Mouse (Mus musculus): ENCODE measurements at regions not wholly inside any gene's neighbourhood (a gene's known extent, or its start where the extent isn't known, plus 50 kb on each side); places are given as distances from the start of the nearest gene placed in this dataset.

DNA sequence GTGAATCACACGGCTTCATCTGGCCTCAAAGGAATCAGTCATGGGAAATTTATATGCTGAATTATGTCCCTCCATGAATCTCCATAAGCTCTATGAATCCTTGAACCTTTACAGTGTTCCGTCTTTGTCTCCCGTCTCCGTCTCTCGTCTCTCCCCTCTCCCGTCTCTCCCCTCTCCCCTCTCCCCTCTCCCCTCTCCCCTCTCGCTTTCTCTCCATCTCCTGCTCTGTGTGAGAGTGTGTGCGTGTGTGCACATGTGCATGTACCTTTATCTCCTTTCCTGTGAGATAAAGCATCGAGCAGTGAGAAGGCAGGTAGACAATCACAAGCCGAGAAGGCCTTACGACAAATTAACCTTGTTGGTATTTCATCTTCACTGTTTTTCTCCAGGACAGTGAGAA, 134.6 kb upstream of the Prkcq start:
- 82% methylated on average over 11 of the region's 11 CpGs for WGBS
- Histone ChIP-seq H3K36me3 (ENCODE audit: control insufficient read depth, insufficient read depth, low read length) (no peaks in the 10 kb centered on the region), H3K4me2 (no peak overlapping the region), H3K27ac (ENCODE audit: low read depth, low read length) (no peak overlapping the region), H3K27me3 (replicated peaks; ENCODE audit: control insufficient read depth, insufficient read depth, low read length) (no peaks in the 10 kb centered on the region), H3K4me1 (replicated peaks; ENCODE audit: control insufficient read depth, insufficient read depth, low read length) (no peaks in the 10 kb centered on the region), H3K9me3 (ENCODE audit: control insufficient read depth, low read length) (no peaks in the 10 kb centered on the region), H3K9ac (ENCODE audit: low read depth, low read length) (no peak overlapping the region), H3K4me3 (ENCODE audit: low read depth, low read length) (no peak overlapping the region)
- ATAC-seq (replicated peaks; ENCODE audit: low FRiP score) (no peak), DNase-seq (ENCODE audit: low spot score) (no peak)

DNA sequence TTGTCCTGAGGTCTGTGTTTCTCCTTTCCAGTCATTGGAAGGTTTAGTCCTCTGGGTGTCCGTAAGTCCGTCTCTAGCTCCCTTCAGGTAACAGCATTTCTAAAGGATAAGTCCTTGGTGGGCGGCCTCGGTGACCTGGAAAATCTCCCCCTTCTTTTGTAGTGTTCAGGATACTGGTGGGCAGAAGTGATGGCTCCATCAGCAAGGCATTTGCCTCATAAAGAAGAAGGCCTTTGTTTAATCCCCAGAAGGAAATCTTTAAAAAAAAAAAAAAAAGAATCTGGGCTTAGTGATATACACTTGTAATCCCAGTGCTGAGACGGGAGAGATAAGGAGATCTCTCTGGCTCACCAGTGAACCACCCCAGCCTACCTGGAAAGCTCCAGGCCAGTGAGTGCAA, 133.5 kb upstream of the Prkcq start:
- Histone ChIP-seq H3K4me1 (replicated peaks; ENCODE audit: control insufficient read depth, insufficient read depth, low read length) (no peaks in the 10 kb centered on the region), H3K4me2 (no peak overlapping the region), H3K9ac (ENCODE audit: low read depth, low read length) (no peak overlapping the region), H3K4me3 (ENCODE audit: low read depth, low read length) (no peak overlapping the region), H3K27me3 (replicated peaks; ENCODE audit: control insufficient read depth, insufficient read depth, low read length) (no peaks in the 10 kb centered on the region), H3K27ac (ENCODE audit: low read depth, low read length) (no peak overlapping the region), H3K9me3 (ENCODE audit: control insufficient read depth, low read length) (no peaks in the 10 kb centered on the region), H3K36me3 (ENCODE audit: control insufficient read depth, insufficient read depth, low read length) (no peaks in the 10 kb centered on the region)
- ATAC-seq (replicated peaks; ENCODE audit: low FRiP score) (no peak), DNase-seq (ENCODE audit: low spot score) (no peak)
- 88% methylated on average over 5 of the region's 5 CpGs for WGBS

DNA sequence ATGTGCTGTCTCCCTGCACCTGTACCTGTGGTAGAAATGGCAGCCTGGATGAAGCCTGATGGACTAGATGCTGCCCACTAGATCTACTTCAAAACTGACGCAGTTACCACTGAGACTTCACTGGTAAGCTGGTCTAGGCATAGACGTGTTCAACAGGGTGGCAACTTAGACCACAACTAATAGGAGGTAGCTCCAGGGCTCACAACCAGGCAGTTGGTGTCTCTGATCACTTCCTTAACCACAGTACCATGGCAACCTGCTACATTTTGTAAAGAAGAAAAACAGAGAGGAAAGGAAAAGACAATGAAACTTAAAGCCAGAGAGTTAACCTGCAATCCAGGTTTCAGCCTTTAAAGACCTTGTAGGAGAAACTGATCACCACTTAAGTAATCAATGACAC, 131.9 kb upstream of the Prkcq start:
- Histone ChIP-seq H3K9me3 (ENCODE audit: control insufficient read depth, low read length) (no peaks in the 10 kb centered on the region), H3K4me3 (ENCODE audit: low read depth, low read length) (no peak overlapping the region), H3K27ac (ENCODE audit: low read depth, low read length) (no peak overlapping the region), H3K4me1 (replicated peaks; ENCODE audit: control insufficient read depth, insufficient read depth, low read length) (no peaks in the 10 kb centered on the region), H3K4me2 (no peak overlapping the region), H3K27me3 (replicated peaks; ENCODE audit: control insufficient read depth, insufficient read depth, low read length) (no peaks in the 10 kb centered on the region), H3K36me3 (ENCODE audit: control insufficient read depth, insufficient read depth, low read length) (no peaks in the 10 kb centered on the region), H3K9ac (ENCODE audit: low read depth, low read length) (no peak overlapping the region)
- ATAC-seq (replicated peaks; ENCODE audit: low FRiP score): no peak
- no peak for DNase-seq (ENCODE audit: low spot score)
- WGBS: 73% methylated on average over 2 of the region's 2 CpGs

DNA sequence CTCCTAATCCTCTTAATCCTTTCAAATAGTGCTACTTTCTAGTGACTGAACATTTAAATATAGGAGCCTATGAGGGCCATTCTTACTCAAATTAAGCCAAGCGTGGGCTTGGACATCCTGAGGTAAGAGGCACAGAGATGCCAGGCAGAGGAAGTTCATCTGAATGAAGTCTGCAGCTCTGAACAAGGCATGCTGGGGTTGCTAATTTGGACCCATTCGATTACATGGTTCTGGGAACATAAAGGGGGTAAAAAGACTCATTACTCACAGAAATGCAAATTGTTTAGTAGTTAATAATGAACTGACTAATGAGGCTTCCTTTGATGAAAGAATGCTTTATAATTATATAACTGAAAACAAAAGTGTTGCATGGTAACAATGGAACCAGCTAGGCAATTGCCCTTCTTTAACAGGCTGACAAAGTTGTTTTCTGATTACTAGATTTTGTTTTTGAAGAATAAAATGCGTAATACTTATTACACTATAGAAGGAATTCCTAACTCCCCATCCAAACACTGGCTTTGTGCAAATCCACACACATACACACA, 127.1 kb upstream of the Prkcq start:
- no peak for ATAC-seq (replicated peaks; ENCODE audit: low FRiP score)
- WGBS: 81% methylated on average over 3 of the region's 3 CpGs
- Histone ChIP-seq H3K27ac (ENCODE audit: low read depth, low read length) (no peak overlapping the region), H3K4me2 (no peak overlapping the region), H3K9ac (ENCODE audit: low read depth, low read length) (no peak overlapping the region), H3K4me1 (replicated peaks; ENCODE audit: control insufficient read depth, insufficient read depth, low read length) (no peaks in the 10 kb centered on the region), H3K9me3 (ENCODE audit: control insufficient read depth, low read length) (no peaks in the 10 kb centered on the region), H3K27me3 (replicated peaks; ENCODE audit: control insufficient read depth, insufficient read depth, low read length) (no peaks in the 10 kb centered on the region), H3K4me3 (ENCODE audit: low read depth, low read length) (no peak overlapping the region), H3K36me3 (ENCODE audit: control insufficient read depth, insufficient read depth, low read length) (no peaks in the 10 kb centered on the region)
- DNase-seq (ENCODE audit: low spot score): no peak

DNA sequence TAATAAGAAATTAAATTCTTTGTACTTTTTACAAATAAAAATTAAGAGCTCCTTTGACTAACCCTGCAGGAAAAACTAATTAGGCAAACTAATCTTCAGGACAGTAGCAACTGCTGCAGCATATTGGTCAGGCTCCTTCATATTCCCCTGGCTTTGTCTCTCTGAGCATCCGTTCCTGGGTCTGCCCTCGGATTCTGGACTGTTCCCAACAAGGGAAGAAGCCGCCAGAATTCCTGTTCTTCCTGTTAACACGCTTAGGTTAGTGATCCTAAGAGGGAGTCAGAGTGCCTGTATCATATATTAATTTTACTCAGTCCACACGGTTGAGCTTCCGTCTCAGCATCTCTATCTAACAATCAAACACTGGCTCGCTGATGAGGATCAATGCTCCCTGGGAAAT, 120.3 kb upstream of the Prkcq start:
- no peak overlapping the region for H3K27ac ChIP-seq (ENCODE audit: low read depth, low read length)
- WGBS: 85% methylated on average over 7 of the region's 7 CpGs
- H3K9ac ChIP-seq (ENCODE audit: low read depth, low read length): no peak overlapping the region
- DNase-seq (ENCODE audit: low spot score): no peak
- no peak for ATAC-seq (replicated peaks; ENCODE audit: low FRiP score)
- no peaks in the 10 kb centered on the region for H3K36me3 ChIP-seq (ENCODE audit: control insufficient read depth, insufficient read depth, low read length)
- no peaks in the 10 kb centered on the region for H3K4me1 ChIP-seq (replicated peaks; ENCODE audit: control insufficient read depth, insufficient read depth, low read length)
- H3K4me3 ChIP-seq (ENCODE audit: low read depth, low read length): no peak overlapping the region
- no peaks in the 10 kb centered on the region for H3K9me3 ChIP-seq (ENCODE audit: control insufficient read depth, low read length)
- H3K4me2 ChIP-seq: no peak overlapping the region
- no peaks in the 10 kb centered on the region for H3K27me3 ChIP-seq (replicated peaks; ENCODE audit: control insufficient read depth, insufficient read depth, low read length)

DNA sequence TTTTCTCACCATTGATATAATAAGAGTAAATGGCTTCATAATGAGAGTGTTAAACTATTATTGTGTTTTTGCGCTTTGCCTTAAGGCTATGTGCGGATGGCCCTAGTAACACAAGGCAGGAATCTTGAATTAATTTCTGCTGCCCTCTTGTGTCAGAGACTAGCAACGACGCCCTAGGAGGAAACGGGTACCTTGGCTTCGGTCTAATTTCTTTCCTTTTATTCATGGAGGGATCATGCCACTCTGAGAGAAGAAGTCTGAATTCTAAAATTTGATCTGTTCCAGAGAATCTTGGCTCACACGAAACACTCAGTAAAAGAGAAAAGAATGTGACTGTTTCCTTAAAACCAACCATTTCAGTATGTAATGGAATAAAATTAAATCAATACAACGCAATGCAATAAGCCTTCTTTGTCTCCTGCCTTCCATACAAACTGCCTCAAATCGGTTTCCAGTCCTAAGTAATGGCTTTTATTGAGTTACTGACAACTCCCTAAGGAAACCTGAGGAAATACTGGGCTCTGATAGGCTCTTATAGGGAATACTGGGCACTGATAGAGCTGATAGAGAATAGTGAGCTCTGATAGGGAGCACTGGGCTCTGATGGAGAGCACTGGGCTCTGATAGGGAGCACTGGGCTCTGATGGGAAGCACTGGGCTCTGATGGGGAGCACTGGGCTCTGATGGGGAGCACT, 112.0 kb upstream of the Prkcq start:
- H3K36me3 ChIP-seq (ENCODE audit: control insufficient read depth, insufficient read depth, low read length): no peaks in the 10 kb centered on the region
- H3K4me1 ChIP-seq (replicated peaks; ENCODE audit: control insufficient read depth, insufficient read depth, low read length): no peaks in the 10 kb centered on the region
- no peak overlapping the region for H3K4me3 ChIP-seq (ENCODE audit: low read depth, low read length)
- no peak overlapping the region for H3K9ac ChIP-seq (ENCODE audit: low read depth, low read length)
- no peak for DNase-seq (ENCODE audit: low spot score)
- H3K9me3 ChIP-seq (ENCODE audit: control insufficient read depth, low read length): no peaks in the 10 kb centered on the region
- ATAC-seq (replicated peaks; ENCODE audit: low FRiP score): no peak
- H3K27ac ChIP-seq (ENCODE audit: low read depth, low read length): no peak overlapping the region
- H3K4me2 ChIP-seq: no peak overlapping the region
- H3K27me3 ChIP-seq (replicated peaks; ENCODE audit: control insufficient read depth, insufficient read depth, low read length): no peaks in the 10 kb centered on the region
- 26% methylated on average over 9 of the region's 9 CpGs for WGBS

DNA sequence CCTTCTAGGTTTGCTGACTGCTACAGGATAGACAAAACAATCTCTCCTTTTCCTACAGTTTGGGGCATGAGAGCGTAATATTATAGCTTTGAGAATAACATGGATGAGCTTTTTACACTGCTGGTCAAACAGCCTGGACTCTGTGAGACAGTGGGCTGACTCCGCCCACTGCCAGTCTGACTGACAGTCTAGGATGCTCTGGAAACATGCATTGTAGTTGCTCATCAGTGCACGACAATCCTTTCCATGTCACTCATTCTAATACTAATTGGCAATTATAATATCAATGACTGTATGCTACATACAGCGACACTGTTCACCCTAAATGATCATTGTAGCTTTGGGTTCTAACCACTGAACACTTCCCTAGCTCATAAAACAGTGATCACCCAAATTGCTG, 104.5 kb upstream of the Prkcq start:
- H3K4me2 ChIP-seq: no peak overlapping the region
- DNase-seq (ENCODE audit: low spot score): no peak
- H3K9ac ChIP-seq (ENCODE audit: low read depth, low read length): no peak overlapping the region
- H3K36me3 ChIP-seq (ENCODE audit: control insufficient read depth, insufficient read depth, low read length): no peaks in the 10 kb centered on the region
- H3K4me3 ChIP-seq (ENCODE audit: low read depth, low read length): no peak overlapping the region
- no peak overlapping the region for H3K27ac ChIP-seq (ENCODE audit: low read depth, low read length)
- H3K27me3 ChIP-seq (replicated peaks; ENCODE audit: control insufficient read depth, insufficient read depth, low read length): no peaks in the 10 kb centered on the region
- no peaks in the 10 kb centered on the region for H3K9me3 ChIP-seq (ENCODE audit: control insufficient read depth, low read length)
- no peaks in the 10 kb centered on the region for H3K4me1 ChIP-seq (replicated peaks; ENCODE audit: control insufficient read depth, insufficient read depth, low read length)
- no peak for ATAC-seq (replicated peaks; ENCODE audit: low FRiP score)
- 79% methylated on average over 4 of the region's 4 CpGs for WGBS

DNA sequence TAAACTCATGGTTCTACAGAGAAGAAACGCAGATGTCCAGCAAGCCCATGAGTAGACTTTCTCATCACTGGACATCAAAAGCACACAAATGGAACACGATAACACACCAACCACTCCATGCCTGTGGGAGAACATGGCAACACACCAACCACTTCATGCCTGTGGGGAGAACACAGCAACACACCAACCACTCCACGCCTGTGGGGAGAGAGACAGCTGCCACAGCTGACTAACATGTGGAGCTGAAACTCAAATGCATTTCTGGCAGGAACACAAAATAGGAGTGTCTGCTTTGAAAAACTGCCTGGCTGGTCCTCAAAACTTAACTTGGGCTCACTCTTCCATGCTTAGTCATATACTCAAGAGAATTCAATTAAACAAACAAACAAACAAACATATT, 88.4 kb upstream of the Prkcq start:
- Histone ChIP-seq H3K27me3 (replicated peaks; ENCODE audit: control insufficient read depth, insufficient read depth, low read length) (no peaks in the 10 kb centered on the region), H3K36me3 (ENCODE audit: control insufficient read depth, insufficient read depth, low read length) (no peaks in the 10 kb centered on the region), H3K9ac (ENCODE audit: low read depth, low read length) (no peak overlapping the region), H3K27ac (ENCODE audit: low read depth, low read length) (no peak overlapping the region), H3K4me3 (ENCODE audit: low read depth, low read length) (no peak overlapping the region), H3K9me3 (ENCODE audit: control insufficient read depth, low read length) (no peaks in the 10 kb centered on the region), H3K4me1 (replicated peaks; ENCODE audit: control insufficient read depth, insufficient read depth, low read length) (no peaks in the 10 kb centered on the region), H3K4me2 (no peak overlapping the region)
- DNase-seq (ENCODE audit: low spot score): no peak
- 79% methylated on average over 3 of the region's 3 CpGs for WGBS
- ATAC-seq (replicated peaks; ENCODE audit: low FRiP score): no peak

DNA sequence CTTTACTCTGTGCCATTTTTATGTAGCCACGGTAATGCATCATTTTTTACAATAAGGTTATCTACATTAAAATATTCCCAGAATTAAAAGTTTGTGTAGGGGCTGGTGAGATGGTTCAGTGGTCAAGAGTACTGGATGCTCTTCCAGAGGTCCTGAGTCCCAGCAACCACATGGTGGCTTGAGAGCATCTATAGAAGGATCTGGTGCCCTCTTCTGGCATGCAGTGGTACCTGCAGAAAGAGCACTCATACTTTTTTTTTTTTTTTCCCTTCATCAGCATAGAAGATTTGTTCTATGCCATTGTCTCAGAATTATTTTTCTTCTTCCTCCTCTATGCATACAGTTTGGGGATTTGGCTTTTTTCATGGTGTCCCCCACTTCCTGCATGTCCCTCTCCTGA, 84.9 kb upstream of the Prkcq start:
- Histone ChIP-seq H3K9ac (ENCODE audit: low read depth, low read length) (no peak overlapping the region), H3K4me2 (no peak overlapping the region), H3K27me3 (replicated peaks; ENCODE audit: control insufficient read depth, insufficient read depth, low read length) (no peaks in the 10 kb centered on the region), H3K9me3 (ENCODE audit: control insufficient read depth, low read length) (no peaks in the 10 kb centered on the region), H3K27ac (ENCODE audit: low read depth, low read length) (no peak overlapping the region), H3K4me3 (ENCODE audit: low read depth, low read length) (no peak overlapping the region), H3K4me1 (replicated peaks; ENCODE audit: control insufficient read depth, insufficient read depth, low read length) (no peaks in the 10 kb centered on the region), H3K36me3 (ENCODE audit: control insufficient read depth, insufficient read depth, low read length) (no peaks in the 10 kb centered on the region)
- 26% methylated on average over 1 of the region's 1 CpGs for WGBS
- ATAC-seq (replicated peaks; ENCODE audit: low FRiP score): no peak
- DNase-seq (ENCODE audit: low spot score): no peak
